Mouse (Mus musculus): ENCODE measurements around the gene Gm29735. TPM values are rescaled to one million over a fixed set of nuclear protein-coding genes. Genes with fewer than 3 reads are reported as not detected.

Gene Gm29735
- polyA plus RNA-seq (2014; fragmentation: Illumina TruSeq; extraction: RNeasy Lipid Tissue Mini Kit (QIAGEN cat#74804); ENCODE audit: low read depth, low replicate concordance) = not detected

GRCm38 (mm10) chr7:142157013-142157412 is at the start of gene Gm29735:
Gene Gm29735, minus strand, starts transcription at chr7:142157113.

GRCm38 (mm10) chr7:142201064-142201463 is 44.2 kb upstream of the Gm29735 start, which contains the start of gene Krtap5-3:
Gene Krtap5-3, plus strand, starts transcription at chr7:142201364.

GRCm38 (mm10) chr7:142190289-142190688 is 33.4 kb upstream of the Gm29735 start, which contains the start of gene Gm10153:
Gene Gm10153, minus strand, starts transcription at chr7:142190389.

GRCm38 (mm10) chr7:142175905-142176304 is 19.0 kb upstream of the Gm29735 start, which contains the start of gene Krtap5-2:
Gene Krtap5-2, minus strand, starts transcription at chr7:142176005.

GRCm38 (mm10) chr7:142165639-142166038 is 8.7 kb upstream of the Gm29735 start, which contains the start of gene Gm4553:
Gene Gm4553, minus strand, starts transcription at chr7:142165739.

GRCm38 (mm10) chr7:142144507-142144906 is 12.4 kb downstream of the Gm29735 start, which contains the start of gene Gm45337:
Gene Gm45337, minus strand, starts transcription at chr7:142144607.

GRCm38 (mm10) chr7:142135934-142136333 is 21.0 kb downstream of the Gm29735 start, which contains the start of gene Gm39115:
Gene Gm39115, minus strand, starts transcription at chr7:142136034.

GRCm38 (mm10) chr7:142120629-142121028 is 36.3 kb downstream of the Gm29735 start, which contains the start of gene Gm45618:
Gene Gm45618, minus strand, starts transcription at chr7:142120729.

Other genes starting within 250 kb of the Gm29735 start
- 50.1 TPM for gene Tollip, start 238.6 kb downstream of the Gm29735 start, polyA plus RNA-seq (2014; fragmentation: Illumina TruSeq; extraction: RNeasy Lipid Tissue Mini Kit (QIAGEN cat#74804); ENCODE audit: low read depth, low replicate concordance)
- not detected for gene Brsk2, start 207.4 kb downstream of the Gm29735 start, polyA plus RNA-seq (2014; fragmentation: Illumina TruSeq; extraction: RNeasy Lipid Tissue Mini Kit (QIAGEN cat#74804); ENCODE audit: low read depth, low replicate concordance)
- 47.0 TPM for gene Mob2, start 96.0 kb downstream of the Gm29735 start, polyA plus RNA-seq (2014; fragmentation: Illumina TruSeq; extraction: RNeasy Lipid Tissue Mini Kit (QIAGEN cat#74804); ENCODE audit: low read depth, low replicate concordance)
- 26.2 TPM for gene Dusp8, start 61.3 kb downstream of the Gm29735 start, polyA plus RNA-seq (2014; fragmentation: Illumina TruSeq; extraction: RNeasy Lipid Tissue Mini Kit (QIAGEN cat#74804); ENCODE audit: low read depth, low replicate concordance)
- gene Gm45618, start 36.4 kb downstream of the Gm29735 start, polyA plus RNA-seq (2014; fragmentation: Illumina TruSeq; extraction: RNeasy Lipid Tissue Mini Kit (QIAGEN cat#74804); ENCODE audit: low read depth, low replicate concordance) = not detected
- gene Gm39115, start 21.1 kb downstream of the Gm29735 start, polyA plus RNA-seq (2014; fragmentation: Illumina TruSeq; extraction: RNeasy Lipid Tissue Mini Kit (QIAGEN cat#74804); ENCODE audit: low read depth, low replicate concordance) = not detected
- gene Gm45337, start 12.5 kb downstream of the Gm29735 start, polyA plus RNA-seq (2014; fragmentation: Illumina TruSeq; extraction: RNeasy Lipid Tissue Mini Kit (QIAGEN cat#74804); ENCODE audit: low read depth, low replicate concordance) = not detected
- gene Gm4553, start 8.6 kb upstream of the Gm29735 start, polyA plus RNA-seq (2014; fragmentation: Illumina TruSeq; extraction: RNeasy Lipid Tissue Mini Kit (QIAGEN cat#74804); ENCODE audit: low read depth, low replicate concordance) = not detected
- gene Krtap5-2, start 18.9 kb upstream of the Gm29735 start, polyA plus RNA-seq (2014; fragmentation: Illumina TruSeq; extraction: RNeasy Lipid Tissue Mini Kit (QIAGEN cat#74804); ENCODE audit: low read depth, low replicate concordance) = not detected
- gene Gm10153, start 33.3 kb upstream of the Gm29735 start, polyA plus RNA-seq (2014; fragmentation: Illumina TruSeq; extraction: RNeasy Lipid Tissue Mini Kit (QIAGEN cat#74804); ENCODE audit: low read depth, low replicate concordance) = not detected
- not detected for gene Krtap5-3, start 44.3 kb upstream of the Gm29735 start, polyA plus RNA-seq (2014; fragmentation: Illumina TruSeq; extraction: RNeasy Lipid Tissue Mini Kit (QIAGEN cat#74804); ENCODE audit: low read depth, low replicate concordance)
- gene Gm7579, start 54.7 kb upstream of the Gm29735 start, polyA plus RNA-seq (2014; fragmentation: Illumina TruSeq; extraction: RNeasy Lipid Tissue Mini Kit (QIAGEN cat#74804); ENCODE audit: low read depth, low replicate concordance) = not detected
- gene Krtap5-5, start 72.9 kb upstream of the Gm29735 start, polyA plus RNA-seq (2014; fragmentation: Illumina TruSeq; extraction: RNeasy Lipid Tissue Mini Kit (QIAGEN cat#74804); ENCODE audit: low read depth, low replicate concordance) = not detected
- not detected for gene Gm40460, start 84.0 kb upstream of the Gm29735 start, polyA plus RNA-seq (2014; fragmentation: Illumina TruSeq; extraction: RNeasy Lipid Tissue Mini Kit (QIAGEN cat#74804); ENCODE audit: low read depth, low replicate concordance)
- not detected for gene Gm2431, start 101.2 kb upstream of the Gm29735 start, polyA plus RNA-seq (2014; fragmentation: Illumina TruSeq; extraction: RNeasy Lipid Tissue Mini Kit (QIAGEN cat#74804); ENCODE audit: low read depth, low replicate concordance)
- gene Gm4559, start 117.2 kb upstream of the Gm29735 start, polyA plus RNA-seq (2014; fragmentation: Illumina TruSeq; extraction: RNeasy Lipid Tissue Mini Kit (QIAGEN cat#74804); ENCODE audit: low read depth, low replicate concordance) = not detected
- gene Krtap5-1, start 140.0 kb upstream of the Gm29735 start, polyA plus RNA-seq (2014; fragmentation: Illumina TruSeq; extraction: RNeasy Lipid Tissue Mini Kit (QIAGEN cat#74804); ENCODE audit: low read depth, low replicate concordance) = not detected
- not detected for gene Krtap5-4, start 146.4 kb upstream of the Gm29735 start, polyA plus RNA-seq (2014; fragmentation: Illumina TruSeq; extraction: RNeasy Lipid Tissue Mini Kit (QIAGEN cat#74804); ENCODE audit: low read depth, low replicate concordance)
- gene Ifitm10, start 216.6 kb upstream of the Gm29735 start, polyA plus RNA-seq (2014; fragmentation: Illumina TruSeq; extraction: RNeasy Lipid Tissue Mini Kit (QIAGEN cat#74804); ENCODE audit: low read depth, low replicate concordance) = 2.7 TPM
- not detected for gene Gm49369, start 225.6 kb upstream of the Gm29735 start, polyA plus RNA-seq (2014; fragmentation: Illumina TruSeq; extraction: RNeasy Lipid Tissue Mini Kit (QIAGEN cat#74804); ENCODE audit: low read depth, low replicate concordance)
- gene Ctsd, start 230.9 kb upstream of the Gm29735 start, polyA plus RNA-seq (2014; fragmentation: Illumina TruSeq; extraction: RNeasy Lipid Tissue Mini Kit (QIAGEN cat#74804); ENCODE audit: low read depth, low replicate concordance) = 1,183 TPM